In the genomic region with DNA sequence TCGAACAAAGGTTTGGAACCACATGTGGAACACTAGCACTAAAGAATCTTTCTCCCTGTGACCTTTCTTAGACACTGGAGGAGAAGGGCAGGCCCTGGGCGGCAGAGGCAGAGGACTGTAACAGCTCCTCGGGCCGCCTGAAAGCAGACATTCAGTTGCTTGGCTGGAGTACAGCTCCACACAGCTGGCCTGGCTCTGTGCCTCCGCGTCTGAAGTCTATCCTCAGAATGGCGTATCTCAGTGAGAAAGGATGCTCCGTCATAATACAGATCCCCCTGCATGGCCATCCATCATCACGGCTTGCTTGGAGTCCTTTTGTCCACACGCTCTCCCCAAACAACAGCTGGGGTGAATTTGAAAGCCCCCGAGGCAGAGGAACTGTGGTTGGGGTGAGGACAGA, we compare ENCODE assay signal across 11 mouse cellular contexts. TPM values are rescaled to one million over a fixed set of nuclear protein-coding genes. Genes with fewer than 3 reads are reported as not detected.
A peak's percentile ranks its signal among the peaks of the same experiment; 100 is the strongest.
DNase-seq lines count a peak whose midpoint lies in the region; ATAC-seq lines count a peak whose summit lies in the region.
"Had no signal": no experiment of that assay in that cellular context is flagged by ENCODE, and none has a peak within 500 bp of the region (broad histone marks: within the 10 kb centered on the region; RNA-seq: fewer than 3 reads in every experiment).

No protein-coding gene starts in this region.

- no peaks in the 10 kb centered on the region for H3K27me3 ChIP-seq in hindbrain, embryonic 13.5 days
- no peaks in the 10 kb centered on the region for H3K27me3 ChIP-seq in midbrain, embryonic 14.5 days (ENCODE audit: control insufficient read depth, insufficient read depth, low read length)
- H3K27me3 ChIP-seq in stomach, embryonic 16.5 days (ENCODE audit: control insufficient read depth, insufficient read depth, low read length): no peaks in the 10 kb centered on the region
- H3K27me3 ChIP-seq: megakaryocyte, embryonic 14.5 days; Patski had no signal

- 13% methylated on average over 11 of the region's 11 CpGs for WGBS in hindbrain, embryonic 13.5 days
- WGBS in midbrain, embryonic 14.5 days: 49% methylated on average over 11 of the region's 11 CpGs
- 41% methylated on average over 11 of the region's 11 CpGs for WGBS in stomach, embryonic 16.5 days

- H3K36me3 ChIP-seq in hindbrain, embryonic 13.5 days: no peaks in the 10 kb centered on the region
- H3K36me3 ChIP-seq in midbrain, embryonic 14.5 days (ENCODE audit: control insufficient read depth, insufficient read depth, low read length): no peaks in the 10 kb centered on the region
- no peaks in the 10 kb centered on the region for H3K36me3 ChIP-seq in stomach, embryonic 16.5 days (ENCODE audit: control insufficient read depth, insufficient read depth, low read length)

- peak overlapping the region; percentile 69 for H3K27ac ChIP-seq in hindbrain, embryonic 13.5 days
- H3K27ac ChIP-seq in midbrain, embryonic 14.5 days (replicated peaks; ENCODE audit: low read depth, low read length): peak overlapping the region; percentile 17; the same call in 1 of the 2 replicates
- peak overlapping the region; percentile 4; the same call in 1 of the 2 replicates for H3K27ac ChIP-seq in stomach, embryonic 16.5 days (ENCODE audit: low read length)

- H3K4me2 ChIP-seq in hindbrain, embryonic 13.5 days: no peak overlapping the region
- no peak overlapping the region for H3K4me2 ChIP-seq in midbrain, embryonic 14.5 days (ENCODE audit: low read length)
- no peak overlapping the region for H3K4me2 ChIP-seq in stomach, embryonic 16.5 days (ENCODE audit: low read depth, low read length)

- ATAC-seq in hindbrain, embryonic 13.5 days (ENCODE audit: low FRiP score): peak; percentile 53
- no peak for ATAC-seq in midbrain, embryonic 14.5 days (ENCODE audit: low FRiP score, low TSS enrichment)
- ATAC-seq in stomach, embryonic 16.5 days (ENCODE audit: insufficient read depth, low FRiP score): peak; percentile 78
- ATAC-seq: Patski had no signal

- H3K4me1 ChIP-seq in hindbrain, embryonic 13.5 days (replicated peaks): peaks cover 47% of the 10 kb centered on the region
- H3K4me1 ChIP-seq in midbrain, embryonic 14.5 days (ENCODE audit: control insufficient read depth, insufficient read depth, low read length): peaks cover 18% of the 10 kb centered on the region
- H3K4me1 ChIP-seq in stomach, embryonic 16.5 days (ENCODE audit: control insufficient read depth, insufficient read depth, low read length): no peaks in the 10 kb centered on the region

- peak; percentile 20 to 57 for DNase-seq in urinary bladder, postnatal 36 days (ENCODE audit: low spot score in 2 of 2)
- DNase-seq in urinary bladder, postnatal 10 days (ENCODE audit: low spot score): no peak
- DNase-seq in frontal cortex, postnatal 25 days (ENCODE audit: low spot score in 2 of 2): peak; percentile 41 to 46
- peak; percentile 78 for DNase-seq in layer of hippocampus, postnatal 10 days (ENCODE audit: low spot score in 2 of 2)
- peak; percentile 65 for DNase-seq in midbrain, embryonic 14.5 days
- DNase-seq in spleen, adult 18-20 months: no peak

- no peaks in the 10 kb centered on the region for H3K9me3 ChIP-seq in hindbrain, embryonic 13.5 days
- no peaks in the 10 kb centered on the region for H3K9me3 ChIP-seq in midbrain, embryonic 14.5 days (ENCODE audit: control insufficient read depth, low read length)
- H3K9me3 ChIP-seq in stomach, embryonic 16.5 days (replicated peaks; ENCODE audit: control insufficient read depth, low read length): no peaks in the 10 kb centered on the region
- H3K9me3 ChIP-seq: megakaryocyte, embryonic 14.5 days had no signal

- no peak overlapping the region; the same call in 1 of the 2 replicates for H3K9ac ChIP-seq in hindbrain, embryonic 13.5 days
- no peak overlapping the region for H3K9ac ChIP-seq in midbrain, embryonic 14.5 days (replicated peaks; ENCODE audit: low read length)
- H3K9ac ChIP-seq in stomach, embryonic 16.5 days (ENCODE audit: low read length): no peak overlapping the region

- H3K4me3 ChIP-seq in hindbrain, embryonic 13.5 days: no peak overlapping the region
- no peak overlapping the region for H3K4me3 ChIP-seq in midbrain, embryonic 14.5 days (replicated peaks; ENCODE audit: low read depth, low read length)
- no peak overlapping the region for H3K4me3 ChIP-seq in stomach, embryonic 16.5 days (replicated peaks; ENCODE audit: low read length)
- H3K4me3 ChIP-seq: erythroblast, embryonic 14.5 days had no signal

RNA-seq across cellular contexts. Expression of a gene that starts 41.0 kb away (rescaled TPM):
- polyA plus RNA-seq in hindbrain, embryonic 13.5 days (2015; fragmentation: Nextera tagmentation; extraction: Ambion mirVana): not detected in 2 replicates
- total RNA-seq in layer of hippocampus, postnatal 10 days (2021): not detected
- polyA plus RNA-seq in midbrain, embryonic 14.5 days (2014; fragmentation: Nextera tagmentation; extraction: Ambion mirVana): not detected in 2 replicates
- not detected in 2 replicates for polyA plus RNA-seq in stomach, embryonic 16.5 days (2015; fragmentation: Nextera tagmentation; extraction: Ambion mirVana)
- polyA plus RNA-seq: erythroblast, embryonic 14.5 days had no signal

Comparison
In these comparisons a context has a peak if more than half of its experiments do, and no peak if none do; other contexts are left out.
1. DNase-seq: peak in urinary bladder, postnatal 36 days (2 of 2), frontal cortex, postnatal 25 days (2 of 2), layer of hippocampus, postnatal 10 days (2 of 2) and midbrain, embryonic 14.5 days (single experiment); none in urinary bladder, postnatal 10 days (single experiment) and spleen, adult 18-20 months (0 of 2).
2. H3K27ac ChIP-seq: peak in every context shown above with its lines; median percentile 69 in hindbrain, embryonic 13.5 days; 17 in midbrain, embryonic 14.5 days; 4 in stomach, embryonic 16.5 days.